Mouse (Mus musculus): ENCODE measurements around the gene Prdm2. TPM values are rescaled to one million over a fixed set of nuclear protein-coding genes. Genes with fewer than 3 reads are reported as not detected.

The Prdm2 gene
- polyA plus RNA-seq, 1 experiment from 2014 or later, result 4.0 TPM

GRCm38 (mm10) chr4:143186066-143186465 is 26.7 kb downstream of the Prdm2 start:
- H3K4me3 ChIP-seq (ENCODE audit: low read depth, low read length), result no peak overlapping the region
- TF ChIP-seq CTCF (IDR thresholded peaks at IDR 0.05; ENCODE audit: low read depth), result no peak
- no peaks in the 10 kb centered on the region for H3K36me3 ChIP-seq (ENCODE audit: control insufficient read depth, insufficient read depth)
- H3K9ac ChIP-seq (ENCODE audit: low read depth, low read length), result no peak overlapping the region
- no peak overlapping the region for H3K27ac ChIP-seq (ENCODE audit: low read depth, low read length)
- no peak overlapping the region for H3K4me2 ChIP-seq (replicated peaks; ENCODE audit: low read depth)
- H3K9me3 ChIP-seq (ENCODE audit: control insufficient read depth), result no peaks in the 10 kb centered on the region
- no peak for ATAC-seq
- H3K27me3 ChIP-seq (replicated peaks; ENCODE audit: control insufficient read depth, insufficient read depth, low read length), result no peaks in the 10 kb centered on the region
- no peaks in the 10 kb centered on the region for H3K4me1 ChIP-seq (replicated peaks; ENCODE audit: control insufficient read depth, insufficient read depth, low read length)

GRCm38 (mm10) chr4:143185496-143185895 is 27.3 kb downstream of the Prdm2 start:
- Histone ChIP-seq H3K4me1 (replicated peaks; ENCODE audit: control insufficient read depth, insufficient read depth, low read length) (no peaks in the 10 kb centered on the region), H3K36me3 (ENCODE audit: control insufficient read depth, insufficient read depth) (peaks cover 5% of the 10 kb centered on the region; the same call in 1 of the 2 replicates), H3K27me3 (replicated peaks; ENCODE audit: control insufficient read depth, insufficient read depth, low read length) (no peaks in the 10 kb centered on the region), H3K4me2 (replicated peaks; ENCODE audit: low read depth) (no peak overlapping the region), H3K9ac (ENCODE audit: low read depth, low read length) (no peak overlapping the region), H3K9me3 (ENCODE audit: control insufficient read depth) (no peaks in the 10 kb centered on the region), H3K4me3 (ENCODE audit: low read depth, low read length) (no peak overlapping the region), H3K27ac (ENCODE audit: low read depth, low read length) (no peak overlapping the region)
- no peak for ATAC-seq
- 74% methylated on average over 9 of the region's 9 CpGs for WGBS
- no peak for TF ChIP-seq CTCF (IDR thresholded peaks at IDR 0.05; ENCODE audit: low read depth)

- no peak for TF ChIP-seq CTCF (IDR thresholded peaks at IDR 0.05; ENCODE audit: low read depth)
- ATAC-seq, result no peak
Observed at GRCm38 (mm10) chr4:143183141-143183540, 29.7 kb downstream of the Prdm2 start.

GRCm38 (mm10) chr4:143180731-143181130 is 32.1 kb downstream of the Prdm2 start:
- H3K27me3 ChIP-seq (replicated peaks; ENCODE audit: control insufficient read depth, insufficient read depth, low read length), result no peaks in the 10 kb centered on the region
- H3K4me3 ChIP-seq (ENCODE audit: low read depth, low read length), result no peak overlapping the region
- no peaks in the 10 kb centered on the region for H3K4me1 ChIP-seq (replicated peaks; ENCODE audit: control insufficient read depth, insufficient read depth, low read length)
- no peak overlapping the region for H3K27ac ChIP-seq (ENCODE audit: low read depth, low read length)
- no peaks in the 10 kb centered on the region for H3K9me3 ChIP-seq (ENCODE audit: control insufficient read depth)
- H3K36me3 ChIP-seq (ENCODE audit: control insufficient read depth, insufficient read depth), result peaks cover 12% of the 10 kb centered on the region; the same call in 1 of the 2 replicates
- H3K4me2 ChIP-seq (replicated peaks; ENCODE audit: low read depth), result no peak overlapping the region
- H3K9ac ChIP-seq (ENCODE audit: low read depth, low read length), result no peak overlapping the region
- no peak for ATAC-seq
- 94% methylated on average over 5 of the region's 5 CpGs for WGBS
- no peak for TF ChIP-seq CTCF (IDR thresholded peaks at IDR 0.05; ENCODE audit: low read depth)

More at GRCm38 (mm10) chr4:143183141-143183540, 29.7 kb downstream of the Prdm2 start:
- H3K4me1 ChIP-seq (replicated peaks; ENCODE audit: control insufficient read depth, insufficient read depth, low read length), result no peaks in the 10 kb centered on the region
- H3K36me3 ChIP-seq (ENCODE audit: control insufficient read depth, insufficient read depth), result peaks cover 12% of the 10 kb centered on the region; the same call in 1 of the 2 replicates
- no peak overlapping the region for H3K4me3 ChIP-seq (ENCODE audit: low read depth, low read length)
- no peaks in the 10 kb centered on the region for H3K9me3 ChIP-seq (ENCODE audit: control insufficient read depth)
- H3K9ac ChIP-seq (ENCODE audit: low read depth, low read length), result no peak overlapping the region
- H3K4me2 ChIP-seq (replicated peaks; ENCODE audit: low read depth), result no peak overlapping the region
- H3K27me3 ChIP-seq (replicated peaks; ENCODE audit: control insufficient read depth, insufficient read depth, low read length), result no peaks in the 10 kb centered on the region
- no peak overlapping the region for H3K27ac ChIP-seq (ENCODE audit: low read depth, low read length)
- WGBS, result 87% methylated on average over 6 of the region's 6 CpGs

GRCm38 (mm10) chr4:143171600-143172290 is 41.0 kb downstream of the Prdm2 start:
- H3K36me3 ChIP-seq (ENCODE audit: control insufficient read depth, insufficient read depth), result peaks cover 7% of the 10 kb centered on the region
- no peaks in the 10 kb centered on the region for H3K27me3 ChIP-seq (replicated peaks; ENCODE audit: control insufficient read depth, insufficient read depth, low read length)
- H3K4me1 ChIP-seq (replicated peaks; ENCODE audit: control insufficient read depth, insufficient read depth, low read length), result no peaks in the 10 kb centered on the region
- no peaks in the 10 kb centered on the region for H3K9me3 ChIP-seq (ENCODE audit: control insufficient read depth)
- 66% methylated on average over 4 of the region's 4 CpGs for WGBS
- no peak overlapping the region for H3K27ac ChIP-seq (ENCODE audit: low read depth, low read length)
- no peak overlapping the region for H3K4me2 ChIP-seq (replicated peaks; ENCODE audit: low read depth)
- no peak overlapping the region for H3K9ac ChIP-seq (ENCODE audit: low read depth, low read length)
- ATAC-seq, result no peak
- H3K4me3 ChIP-seq (ENCODE audit: low read depth, low read length), result no peak overlapping the region
- TF ChIP-seq CTCF (IDR thresholded peaks at IDR 0.05; ENCODE audit: low read depth), result no peak

GRCm38 (mm10) chr4:143170290-143170689 is 42.5 kb downstream of the Prdm2 start:
- Histone ChIP-seq H3K36me3 (ENCODE audit: control insufficient read depth, insufficient read depth) (peaks cover 7% of the 10 kb centered on the region), H3K9ac (ENCODE audit: low read depth, low read length) (no peak overlapping the region), H3K4me2 (replicated peaks; ENCODE audit: low read depth) (no peak overlapping the region), H3K4me3 (ENCODE audit: low read depth, low read length) (no peak overlapping the region), H3K27ac (ENCODE audit: low read depth, low read length) (no peak overlapping the region), H3K9me3 (ENCODE audit: control insufficient read depth) (no peaks in the 10 kb centered on the region), H3K4me1 (replicated peaks; ENCODE audit: control insufficient read depth, insufficient read depth, low read length) (no peaks in the 10 kb centered on the region), H3K27me3 (replicated peaks; ENCODE audit: control insufficient read depth, insufficient read depth, low read length) (no peaks in the 10 kb centered on the region)
- no peak for TF ChIP-seq CTCF (IDR thresholded peaks at IDR 0.05; ENCODE audit: low read depth)
- WGBS, result 97% methylated on average over 2 of the region's 2 CpGs
- no peak for ATAC-seq

Measured in intestine, postnatal 0 days (tissue).